Mouse (Mus musculus) monocyte, adult 59 days (primary cell): ENCODE results near the gene Bend6. TPM values are rescaled to one million over a fixed set of nuclear protein-coding genes. Genes with fewer than 3 reads are reported as not detected.

Experiments used
- total RNA-seq, 2 experiments: library from RNA; stranded (reverse); gene quantifications; one replicate each; pipeline ENCODE4 v1.2.4; 2023

The Bend6 gene
- total RNA-seq: 1 to 10 TPM; 1.8 to 2.9 TPM

DNA sequence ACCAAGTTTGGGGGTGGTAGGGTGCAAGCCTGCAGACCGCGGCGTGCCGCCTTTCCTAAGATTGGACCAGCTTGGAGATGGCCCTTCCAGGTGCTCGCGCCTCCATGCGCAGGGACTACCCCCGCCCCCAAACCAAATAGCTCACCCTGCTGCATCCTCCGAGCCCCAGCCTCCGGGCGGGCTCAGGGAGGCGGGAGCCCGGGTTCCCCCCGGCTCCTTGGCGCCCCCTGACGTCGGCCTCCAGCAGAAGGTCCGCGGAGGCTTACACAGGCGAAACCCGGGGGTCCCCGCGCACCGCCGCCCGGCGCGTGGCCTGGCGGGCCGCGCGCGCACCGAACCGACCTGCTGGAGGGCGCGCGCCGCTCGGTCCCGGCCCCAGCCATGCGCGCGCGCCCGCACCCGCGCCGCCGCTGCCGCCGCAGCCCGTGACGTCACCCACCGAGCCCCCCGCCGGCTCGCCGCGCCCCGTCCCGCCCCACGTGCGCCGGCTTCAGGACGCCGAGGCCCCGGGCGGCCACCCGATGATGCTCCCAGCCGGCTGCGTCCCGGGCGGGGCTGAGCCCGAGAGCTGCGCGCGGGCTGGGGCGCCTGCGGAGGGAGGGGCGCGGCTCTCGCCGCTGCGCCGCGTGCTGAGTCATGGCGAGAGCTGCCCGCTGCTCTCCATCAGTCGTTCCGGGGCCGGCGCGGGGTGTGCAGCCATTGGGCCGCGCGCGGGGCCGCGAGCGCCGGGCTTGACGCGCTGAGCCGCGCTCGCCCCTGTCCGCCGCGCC lies at the start of gene Bend6:
Bend6 (minus strand) TSS at position 396 of the 770 bp plus-strand sequence.

DNA sequence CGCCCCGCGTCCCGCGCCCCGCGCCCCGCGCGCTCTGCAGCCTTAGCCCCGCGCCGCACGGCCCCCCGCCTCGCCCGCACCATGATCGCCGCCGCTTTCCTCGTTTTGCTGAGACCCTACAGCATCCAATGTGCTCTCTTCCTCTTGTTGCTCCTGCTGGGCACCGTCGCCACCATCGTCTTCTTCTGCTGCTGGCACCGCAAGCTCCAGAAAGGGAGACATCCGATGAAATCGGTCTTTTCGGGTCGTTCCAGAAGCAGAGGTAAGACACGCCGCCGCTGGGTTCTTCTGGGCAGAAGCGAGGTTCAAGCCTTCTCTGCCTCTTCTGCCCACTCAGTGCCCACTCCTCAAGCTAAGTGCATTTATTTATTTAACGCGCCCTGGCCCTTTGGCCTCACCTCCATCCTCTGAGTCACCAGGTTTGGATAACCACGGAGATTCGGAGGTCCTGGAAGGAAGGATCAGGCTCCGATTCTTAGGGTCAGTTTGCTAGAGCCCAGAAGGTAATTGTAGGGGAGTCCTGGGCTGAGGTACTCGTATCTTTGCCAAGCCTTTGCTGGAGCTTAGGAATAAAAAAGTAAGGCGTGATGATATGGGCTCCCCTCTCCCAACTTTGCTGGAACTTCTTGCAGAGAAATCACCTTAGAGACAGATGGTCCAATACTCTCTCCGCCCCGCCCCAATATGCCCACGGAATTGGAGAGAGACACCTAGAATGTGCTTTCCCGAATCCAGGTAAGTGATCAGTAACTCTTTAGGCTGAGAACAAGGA lies 761 bp upstream of the Bend6 start, which contains the start of gene Dst:
Dst (plus strand) TSS at position 35 of the 772 bp plus-strand sequence.

DNA sequence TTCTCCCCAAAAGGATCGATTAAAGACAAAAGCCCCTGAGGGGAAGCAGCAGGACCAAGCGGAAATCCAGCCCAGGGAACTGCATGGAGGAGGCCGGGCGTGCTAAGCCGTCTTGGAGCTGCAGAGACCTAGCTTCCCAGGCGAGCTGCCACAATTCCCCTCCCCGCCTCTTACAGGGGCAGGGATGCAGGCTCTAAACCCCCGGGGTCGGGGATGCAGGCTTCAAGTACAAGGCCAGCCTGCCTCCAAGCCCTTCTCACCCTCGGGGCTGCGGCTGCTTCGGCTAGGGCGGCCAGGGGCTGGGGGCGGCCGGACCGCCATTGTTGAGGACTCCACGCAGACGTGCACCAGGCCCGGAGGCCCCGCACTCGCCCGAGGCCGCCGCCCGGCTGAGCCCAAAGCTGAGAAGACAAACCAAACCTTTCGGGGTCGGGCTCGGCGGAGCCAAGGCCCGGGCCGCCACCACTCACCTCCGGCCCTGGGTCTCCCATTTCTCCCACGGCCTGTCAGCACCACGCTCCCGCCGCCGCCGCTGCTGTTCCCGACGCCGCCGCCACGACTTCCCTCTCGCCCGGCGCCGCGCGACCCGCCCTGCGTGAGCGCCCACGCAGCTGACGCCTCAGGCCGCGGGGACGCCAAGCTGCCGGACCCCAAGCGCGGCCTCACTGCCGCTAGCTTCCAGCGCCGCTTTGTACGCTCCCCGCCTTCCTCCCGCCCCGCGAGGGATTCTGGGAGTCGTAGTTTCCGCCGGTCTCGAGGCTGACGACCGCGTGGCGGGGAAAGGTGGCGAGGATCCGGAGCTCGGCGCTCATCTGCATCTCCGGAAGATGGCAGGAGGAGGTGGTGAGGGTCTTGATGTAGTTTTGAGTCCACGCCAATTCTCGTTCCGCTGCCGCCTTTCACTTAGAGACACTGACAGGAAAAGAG lies 93.5 kb downstream of the Bend6 start, which contains the start of gene Zfp451:
Zfp451 (minus strand) TSS at position 728 of the 927 bp plus-strand sequence.

Other genes starting within 250 kb of the Bend6 start
- gene Prim2, start 238.0 kb downstream of the Bend6 start, total RNA-seq: 1 to 10 TPM; 6.6 to 9.9 TPM
- 1 to 10 TPM; 2.6 to 2.9 TPM for gene Rab23, start 187.9 kb downstream of the Bend6 start, total RNA-seq
- 1 to 10 TPM in 1 of 2 experiments, under 1 TPM in 1; 0.46 to 1.0 TPM for gene Bag2, start 150.0 kb downstream of the Bend6 start, total RNA-seq
- gene Zfp451, start 93.2 kb downstream of the Bend6 start, total RNA-seq: 10 to 100 TPM; 33.2 to 33.4 TPM
- 10 to 100 TPM; 34.3 to 41.6 TPM for gene Dst, start 409 bp upstream of the Bend6 start, total RNA-seq